Mouse (Mus musculus): ENCODE measurements around the gene Myl7.

- TF ChIP-seq CTCF (IDR thresholded peaks at IDR 0.05; ENCODE audit: low read depth, low read length) (no peak), POLR2A (IDR thresholded peaks at IDR 0.05; ENCODE audit: extremely low read depth, insufficient read depth, low read length) (no peak)
Observed at GRCm38 (mm10) chr11:5848741-5849140, 49.8 kb downstream of the Myl7 start.
